Mouse (Mus musculus) layer of hippocampus, adult 8-10 months (tissue): ENCODE results near the gene Gm44965. TPM values are rescaled to one million over a fixed set of nuclear protein-coding genes. Genes with fewer than 3 reads are reported as not detected.

Experiments
- DNase-seq, 2 experiments: peaks; one replicate each; pipeline ENCODE4 v3.0.0; 2022; ENCODE audit warnings: low spot score in 2 of 2
- total RNA-seq, 4 experiments: library from RNA; stranded (reverse); gene quantifications; 2 replicates each; pipeline ENCODE4 v1.2.4; 2022

Gene Gm44965
- total RNA-seq, 4 experiments from 2014 or later: 1.2 to 10.6 TPM; not detected in 2

- DNase-seq: no peak
These were observed 71.7 kb downstream of the Gm44965 start for GRCm38 (mm10) chr6:48665471-48665870.

- DNase-seq: no peak
These were observed 72.4 kb downstream of the Gm44965 start for GRCm38 (mm10) chr6:48666159-48666586.

- no peak for DNase-seq
These were observed 74.3 kb downstream of the Gm44965 start for GRCm38 (mm10) chr6:48668022-48668421.

Other genes starting within 250 kb of the Gm44965 start
- gene Krba1, start 198.4 kb upstream of the Gm44965 start, total RNA-seq: 10 to 100 TPM; 36.8 to 51.8 (median 42.4) TPM
- 10 to 100 TPM; 24.6 to 32.2 (median 28.2) TPM for gene Zfp467, start 148.1 kb upstream of the Gm44965 start, total RNA-seq
- gene Sspo, start 145.7 kb upstream of the Gm44965 start, total RNA-seq: 1 to 10 TPM in 3 of 4 experiments, under 1 TPM in 1; 0.39 to 2.1 (median 1.2) TPM
- 100 to 1,000 TPM; 402 to 444 (median 420) TPM for gene Atp6v0e2, start 56.3 kb upstream of the Gm44965 start, total RNA-seq
- gene Lrrc61, start 39.1 kb upstream of the Gm44965 start, total RNA-seq: 10 to 100 TPM; 33.0 to 38.0 (median 35.2) TPM
- gene Rarres2, start 21.2 kb upstream of the Gm44965 start, total RNA-seq: 10 to 100 TPM; 16.6 to 32.1 (median 21.9) TPM
- gene Gm45021, start 4.3 kb upstream of the Gm44965 start, total RNA-seq: not detected
- gene Repin1, start 58 bp upstream of the Gm44965 start, total RNA-seq: 10 to 100 TPM; 46.3 to 57.9 (median 53.6) TPM
- 10 to 100 TPM in 1 of 4 experiments, 1 to 10 TPM in 3; 7.7 to 10.6 (median 9.1) TPM for gene Zfp775, start 8.1 kb downstream of the Gm44965 start, total RNA-seq
- 10 to 100 TPM; 11.8 to 14.8 (median 13.2) TPM for gene AI854703, start 32.8 kb downstream of the Gm44965 start, total RNA-seq
- gene Gimap8, start 53.3 kb downstream of the Gm44965 start, total RNA-seq: 1 to 10 TPM in 1 of 4 experiments, under 1 TPM in 3; 0.56 to 1.1 (median 0.89) TPM
- under 1 TPM; 0.35 to 0.54 (median 0.41) TPM for gene Gimap9, start 82.2 kb downstream of the Gm44965 start, total RNA-seq
- under 1 TPM in 2 of 4 experiments, not detected in 2; 0.31 to 0.48 TPM for gene Gimap4, start 90.6 kb downstream of the Gm44965 start, total RNA-seq
- 1 to 10 TPM; 3.7 to 4.5 (median 4.2) TPM for gene Gimap6, start 114.3 kb downstream of the Gm44965 start, total RNA-seq
- gene Gm28053, start 124.7 kb downstream of the Gm44965 start, total RNA-seq: 1 to 10 TPM in 2 of 4 experiments, not detected in 2; 1.5 to 3.0 TPM
- not detected for gene Gimap7, start 124.7 kb downstream of the Gm44965 start, total RNA-seq
- gene Gimap1, start 145.1 kb downstream of the Gm44965 start, total RNA-seq: 1 to 10 TPM in 3 of 4 experiments, under 1 TPM in 1; 0.85 to 2.5 (median 1.6) TPM
- gene Gimap5, start 152.3 kb downstream of the Gm44965 start, total RNA-seq: 1 to 10 TPM in 1 of 4 experiments, under 1 TPM in 3; 0.47 to 1.7 (median 0.74) TPM
- gene Gimap3, start 176.9 kb downstream of the Gm44965 start, total RNA-seq: not detected
- gene Tmem176a, start 247.0 kb downstream of the Gm44965 start, total RNA-seq: 100 to 1,000 TPM in 1 of 4 experiments, 10 to 100 TPM in 3; 24.6 to 105 (median 49.3) TPM
- 100 to 1,000 TPM in 2 of 4 experiments, 10 to 100 TPM in 2; 55.0 to 137 (median 83.8) TPM for gene Tmem176b, start 247.6 kb downstream of the Gm44965 start, total RNA-seq